Mouse (Mus musculus): ENCODE data around the gene 1700016D06Rik. TPM values are rescaled to one million over a fixed set of nuclear protein-coding genes. Genes with fewer than 3 reads are reported as not detected.
A peak's percentile ranks its signal among the peaks of the same experiment; 100 is the strongest.

Gene 1700016D06Rik
- polyA plus RNA-seq, 1 experiment: 47.0 TPM

- peaks cover 5% of the 10 kb centered on the region for H3K4me1 ChIP-seq (ENCODE audit: control insufficient read depth, insufficient read depth, low read length)
- no peaks in the 10 kb centered on the region for H3K27me3 ChIP-seq (ENCODE audit: control insufficient read depth, insufficient read depth, low read length)
- peak; percentile 63; the same call in 1 of the 2 replicates for TF ChIP-seq CTCF (IDR thresholded peaks at IDR 0.05; ENCODE audit: control insufficient read depth, insufficient read depth, insufficient replicate concordance, low read depth, low read length)
- TF ChIP-seq POLR2A (IDR thresholded peaks at IDR 0.05; ENCODE audit: control insufficient read depth, low read depth, low read length): no peak
- no peaks in the 10 kb centered on the region for H3K36me3 ChIP-seq (ENCODE audit: control insufficient read depth, insufficient read depth, low read length)
- H3K4me3 ChIP-seq (ENCODE audit: control insufficient read depth, low read depth, low read length): peak overlapping the region; percentile 0; the same call in 1 of the 2 replicates
- no peak overlapping the region for H3K27ac ChIP-seq (ENCODE audit: control insufficient read depth, insufficient read depth, low read depth, low read length)
Measured at GRCm38 (mm10) chr8:11712244-11712643, 11.4 kb upstream of the 1700016D06Rik start.

GRCm38 (mm10) chr8:11710415-11710814 is 9.6 kb upstream of the 1700016D06Rik start:
- Histone ChIP-seq H3K4me1 (ENCODE audit: control insufficient read depth, insufficient read depth, low read length) (peaks cover 5% of the 10 kb centered on the region), H3K36me3 (ENCODE audit: control insufficient read depth, insufficient read depth, low read length) (no peaks in the 10 kb centered on the region), H3K27me3 (ENCODE audit: control insufficient read depth, insufficient read depth, low read length) (no peaks in the 10 kb centered on the region), H3K27ac (ENCODE audit: control insufficient read depth, insufficient read depth, low read depth, low read length) (no peak overlapping the region), H3K4me3 (ENCODE audit: control insufficient read depth, low read depth, low read length) (no peak overlapping the region)
- no peak for TF ChIP-seq POLR2A (IDR thresholded peaks at IDR 0.05; ENCODE audit: control insufficient read depth, low read depth, low read length)

DNA sequence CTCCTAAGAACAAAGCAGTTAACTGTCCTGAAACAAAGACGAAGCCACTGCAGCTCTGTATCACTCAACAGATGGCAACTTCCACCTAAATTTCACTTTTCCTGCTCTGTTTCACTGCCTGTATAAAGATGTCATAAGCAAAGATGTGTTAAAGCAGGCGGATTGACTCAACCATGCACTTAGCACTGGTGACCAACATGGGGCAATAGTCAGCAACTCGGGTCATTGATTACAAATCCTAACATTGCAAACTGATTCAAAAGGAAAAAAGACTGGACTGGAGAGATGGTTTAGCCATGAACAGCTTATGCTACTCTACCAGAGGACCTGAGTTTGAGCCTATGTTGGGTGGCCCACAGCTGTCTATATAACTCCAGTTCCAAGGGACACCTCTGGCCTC is 8.7 kb upstream of the 1700016D06Rik start:
- no peaks in the 10 kb centered on the region for H3K36me3 ChIP-seq (ENCODE audit: control insufficient read depth, insufficient read depth, low read length)
- H3K27ac ChIP-seq (ENCODE audit: control insufficient read depth, insufficient read depth, low read depth, low read length): no peak overlapping the region
- TF ChIP-seq POLR2A (IDR thresholded peaks at IDR 0.05; ENCODE audit: control insufficient read depth, low read depth, low read length): no peak
- TF ChIP-seq CTCF (IDR thresholded peaks at IDR 0.05; ENCODE audit: control insufficient read depth, insufficient read depth, insufficient replicate concordance, low read depth, low read length): no peak
- no peak overlapping the region for H3K4me3 ChIP-seq (ENCODE audit: control insufficient read depth, low read depth, low read length)
- peaks cover 5% of the 10 kb centered on the region for H3K4me1 ChIP-seq (ENCODE audit: control insufficient read depth, insufficient read depth, low read length)
- no peaks in the 10 kb centered on the region for H3K27me3 ChIP-seq (ENCODE audit: control insufficient read depth, insufficient read depth, low read length)

DNA sequence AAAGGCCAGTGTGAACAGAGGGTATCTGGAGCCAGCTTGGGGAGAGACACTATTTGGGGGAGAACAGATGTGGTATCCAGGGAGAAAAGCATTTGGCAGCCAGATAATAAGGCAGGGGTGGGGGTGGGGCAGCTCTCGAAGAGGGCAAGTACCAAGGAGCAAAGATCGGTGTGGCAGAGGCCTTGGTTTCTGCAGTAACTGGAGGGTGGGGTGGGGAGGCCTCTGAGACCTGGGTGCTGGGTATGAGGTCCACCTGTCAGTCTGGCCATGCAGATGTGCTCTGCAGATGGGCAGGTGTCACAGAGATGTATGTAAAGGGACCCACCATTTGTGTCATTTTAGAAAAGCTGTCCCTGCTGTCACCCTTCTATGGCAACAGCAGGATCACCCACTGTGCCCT is 8.0 kb upstream of the 1700016D06Rik start:
- TF ChIP-seq POLR2A (IDR thresholded peaks at IDR 0.05; ENCODE audit: control insufficient read depth, low read depth, low read length) (no peak), CTCF (IDR thresholded peaks at IDR 0.05; ENCODE audit: control insufficient read depth, insufficient read depth, insufficient replicate concordance, low read depth, low read length) (no peak)
- peaks cover 5% of the 10 kb centered on the region for H3K4me1 ChIP-seq (ENCODE audit: control insufficient read depth, insufficient read depth, low read length)
- no peaks in the 10 kb centered on the region for H3K27me3 ChIP-seq (ENCODE audit: control insufficient read depth, insufficient read depth, low read length)
- H3K4me3 ChIP-seq (ENCODE audit: control insufficient read depth, low read depth, low read length): no peak overlapping the region
- H3K36me3 ChIP-seq (ENCODE audit: control insufficient read depth, insufficient read depth, low read length): no peaks in the 10 kb centered on the region
- no peak overlapping the region for H3K27ac ChIP-seq (ENCODE audit: control insufficient read depth, insufficient read depth, low read depth, low read length)

- Histone ChIP-seq H3K4me1 (ENCODE audit: control insufficient read depth, insufficient read depth, low read length) (peaks cover 3% of the 10 kb centered on the region), H3K27ac (ENCODE audit: control insufficient read depth, insufficient read depth, low read depth, low read length) (no peak overlapping the region), H3K4me3 (ENCODE audit: control insufficient read depth, low read depth, low read length) (no peak overlapping the region), H3K36me3 (ENCODE audit: control insufficient read depth, insufficient read depth, low read length) (no peaks in the 10 kb centered on the region), H3K27me3 (ENCODE audit: control insufficient read depth, insufficient read depth, low read length) (no peaks in the 10 kb centered on the region)
- TF ChIP-seq POLR2A (IDR thresholded peaks at IDR 0.05; ENCODE audit: control insufficient read depth, low read depth, low read length): no peak
- no peak for TF ChIP-seq CTCF (IDR thresholded peaks at IDR 0.05; ENCODE audit: control insufficient read depth, insufficient read depth, insufficient replicate concordance, low read depth, low read length)
Measured at GRCm38 (mm10) chr8:11707701-11708100, 6.8 kb upstream of the 1700016D06Rik start.

- Histone ChIP-seq H3K36me3 (ENCODE audit: control insufficient read depth, insufficient read depth, low read length) (no peaks in the 10 kb centered on the region), H3K4me1 (ENCODE audit: control insufficient read depth, insufficient read depth, low read length) (no peaks in the 10 kb centered on the region; the same call in 1 of the 2 replicates), H3K4me3 (ENCODE audit: control insufficient read depth, low read depth, low read length) (no peak overlapping the region), H3K27ac (ENCODE audit: control insufficient read depth, insufficient read depth, low read depth, low read length) (no peak overlapping the region), H3K27me3 (ENCODE audit: control insufficient read depth, insufficient read depth, low read length) (no peaks in the 10 kb centered on the region)
- TF ChIP-seq CTCF (IDR thresholded peaks at IDR 0.05; ENCODE audit: control insufficient read depth, insufficient read depth, insufficient replicate concordance, low read depth, low read length): no peak
Measured at GRCm38 (mm10) chr8:11705818-11706217, 5.0 kb upstream of the 1700016D06Rik start.

GRCm38 (mm10) chr8:11704716-11705420 is 4.0 kb upstream of the 1700016D06Rik start:
- Histone ChIP-seq H3K27me3 (ENCODE audit: control insufficient read depth, insufficient read depth, low read length) (no peaks in the 10 kb centered on the region), H3K4me3 (ENCODE audit: control insufficient read depth, low read depth, low read length) (no peak overlapping the region), H3K4me1 (ENCODE audit: control insufficient read depth, insufficient read depth, low read length) (peaks cover 2% of the 10 kb centered on the region; the same call in 1 of the 2 replicates), H3K36me3 (ENCODE audit: control insufficient read depth, insufficient read depth, low read length) (no peaks in the 10 kb centered on the region), H3K27ac (ENCODE audit: control insufficient read depth, insufficient read depth, low read depth, low read length) (no peak overlapping the region)
- TF ChIP-seq POLR2A (IDR thresholded peaks at IDR 0.05; ENCODE audit: control insufficient read depth, low read depth, low read length): no peak
- TF ChIP-seq CTCF (IDR thresholded peaks at IDR 0.05; ENCODE audit: control insufficient read depth, insufficient read depth, insufficient replicate concordance, low read depth, low read length): no peak
